Mouse (Mus musculus) forebrain, postnatal 0 days (tissue): ENCODE measurements around the gene Ddx25. TPM values are rescaled to one million over a fixed set of nuclear protein-coding genes. Genes with fewer than 3 reads are reported as not detected.
A peak's percentile ranks its signal among the peaks of the same experiment; 100 is the strongest.

Source experiments
- ATAC-seq: fragments of 200-750 bp; cut with Nextera tagmentation; 2 replicates; pipeline ENCODE4 v1.8.0; 2017; ENCODE audit warnings: mild to moderate bottlenecking, moderate library complexity
- DNase-seq: peaks from one replicate; pipeline ENCODE4 v3.0.0-alpha.2; 2015
- H3K27ac ChIP-seq: fragments of 300-500 bp; sonication (generic); 2 replicates; pipeline ENCODE4 v1.5.1; 2014; ENCODE audit warnings: low read depth, mild to moderate bottlenecking, antibody characterized with exemption, low read length, moderate library complexity, mixed read lengths
- H3K27me3 ChIP-seq: fragments of 300-500 bp; sonication (generic); 2 replicates; pipeline ENCODE4 v1.6.1; 2014; ENCODE audit warnings: mild to moderate bottlenecking, low read length, mixed read lengths; ENCODE audit not compliant: insufficient read depth
- H3K36me3 ChIP-seq: fragments of 300-500 bp; sonication (generic); 2 replicates; pipeline ENCODE4 v1.6.1; 2014; ENCODE audit warnings: mild to moderate bottlenecking, moderate library complexity; ENCODE audit not compliant: insufficient read depth
- H3K4me1 ChIP-seq: fragments of 300-500 bp; sonication (generic); 2 replicates; pipeline ENCODE4 v1.6.1; 2014; ENCODE audit warnings: antibody characterized with exemption; ENCODE audit not compliant: insufficient read depth
- H3K4me2 ChIP-seq: fragments of 300-500 bp; sonication (generic); 2 replicates; pipeline ENCODE4 v1.6.1; 2014; ENCODE audit warnings: low read depth, mild to moderate bottlenecking, moderate library complexity
- H3K4me3 ChIP-seq: fragments of 300-500 bp; sonication (generic); 2 replicates; pipeline ENCODE4 v1.5.1; 2014; ENCODE audit warnings: low read depth, low read length, mixed read lengths
- H3K9ac ChIP-seq: fragments of 300-500 bp; sonication (generic); 2 replicates; pipeline ENCODE4 v1.6.1; 2014; ENCODE audit warnings: mild to moderate bottlenecking
- H3K9me3 ChIP-seq: fragments of 300-500 bp; sonication (generic); 2 replicates; pipeline ENCODE4 v1.6.1; 2016; ENCODE audit warnings: low read length
- CTCF ChIP-seq: sonication (generic); IDR thresholded peaks from 2 replicates; pipeline ENCODE4 v1.5.1; 2016; ENCODE audit warnings: antibody characterized with exemption, control low read depth, low read depth
- WGBS: fragments of 180-500 bp; shearing (Covaris S2); extraction: QIAGEN DNeasy Blood & Tissue Kit; methylation state at CpG from one replicate; pipeline ENCODE4 v1.1.7; 2014; 5-methylcytosine and 5-hydroxymethylcytosine counted together
- polyA plus RNA-seq: library from polyadenylated mRNA; unstranded; fragments of >200 nt; fragmentation: Nextera tagmentation; extraction: Ambion mirVana; gene quantifications from 2 replicates; pipeline ENCODE4 v1.2.1, GENCODE M21; 2015
- total RNA-seq: library from RNA; depleted of rRNA; stranded (reverse); fragments of >200 nt; gene quantifications from 2 replicates; pipeline ENCODE4 v1.2.3, GENCODE M21; 2014

The Ddx25 gene
- total and polyA plus RNA-seq, 2 experiments from 2014 or later, result 22.2 to 25.6 TPM

DNA sequence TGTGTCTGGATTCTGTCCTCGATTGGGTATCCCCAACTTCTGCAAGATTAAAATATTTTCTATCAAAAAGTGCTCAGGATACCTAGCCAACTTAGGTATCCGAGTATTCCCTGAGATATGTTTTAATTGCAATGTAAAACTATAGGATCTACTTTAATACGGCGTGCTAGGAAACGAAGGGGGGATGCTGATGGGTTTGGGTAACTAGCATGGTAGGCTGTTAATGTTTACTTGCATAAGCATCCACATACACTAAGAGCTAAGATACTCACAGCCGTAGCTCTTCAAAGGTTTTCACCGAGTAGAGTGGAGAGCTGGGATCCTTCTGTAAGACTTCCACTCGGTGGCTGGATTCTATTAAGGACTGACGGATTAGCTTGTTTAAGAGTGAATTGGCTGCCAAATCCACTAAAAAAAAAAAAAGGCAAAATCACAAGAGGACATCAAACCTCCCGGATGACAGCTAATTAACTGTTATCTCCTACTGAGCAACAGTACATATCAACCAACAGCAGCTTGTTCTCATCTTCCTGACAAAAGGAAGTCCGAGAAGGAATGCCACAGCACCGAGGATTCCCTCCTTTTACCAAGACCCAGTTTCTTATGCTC is 1.7 kb downstream of the Ddx25 start:
- no peak overlapping the region for H3K4me2 ChIP-seq
- peaks cover 18% of the 10 kb centered on the region for H3K36me3 ChIP-seq
- no peak overlapping the region for H3K9ac ChIP-seq
- 68% methylated on average over 12 of the region's 12 CpGs for WGBS
- H3K27me3 ChIP-seq, result no peaks in the 10 kb centered on the region
- peaks cover 8% of the 10 kb centered on the region; the same call in 1 of the 2 replicates for H3K4me1 ChIP-seq
- no peaks in the 10 kb centered on the region for H3K9me3 ChIP-seq
- H3K4me3 ChIP-seq, result no peak overlapping the region
- no peak for DNase-seq
- H3K27ac ChIP-seq, result no peak overlapping the region
- no peak for ATAC-seq
- TF ChIP-seq CTCF, result no peak

DNA sequence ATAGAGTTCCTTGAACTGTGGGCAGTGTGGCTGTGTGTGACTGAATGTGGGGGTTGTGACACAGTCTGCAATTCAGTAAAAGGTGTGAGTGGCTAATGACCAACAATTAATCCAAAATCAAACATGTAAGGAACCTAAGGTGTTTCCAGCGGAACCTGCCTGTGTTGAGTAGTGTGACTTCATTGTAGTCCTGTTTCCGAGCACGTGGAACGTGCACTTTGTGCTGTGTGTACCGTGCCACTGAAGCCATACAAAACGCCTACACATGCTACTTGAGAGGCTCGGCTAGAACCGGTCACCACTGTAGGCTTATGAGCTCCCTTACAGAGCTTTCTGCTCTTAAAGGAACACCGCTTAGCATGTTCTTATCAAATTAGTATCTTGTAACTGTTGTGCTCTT is 9.9 kb downstream of the Ddx25 start:
- no peak for DNase-seq
- no peak for ATAC-seq
- no peaks in the 10 kb centered on the region for H3K27me3 ChIP-seq
- peaks cover 34% of the 10 kb centered on the region for H3K36me3 ChIP-seq
- H3K9me3 ChIP-seq, result no peaks in the 10 kb centered on the region
- H3K4me1 ChIP-seq, result no peaks in the 10 kb centered on the region
- H3K27ac ChIP-seq, result no peak overlapping the region
- TF ChIP-seq CTCF, result no peak
- H3K4me2 ChIP-seq, result no peak overlapping the region
- H3K4me3 ChIP-seq, result no peak overlapping the region
- H3K9ac ChIP-seq, result no peak overlapping the region
- WGBS, result 84% methylated on average over 9 of the region's 9 CpGs

DNA sequence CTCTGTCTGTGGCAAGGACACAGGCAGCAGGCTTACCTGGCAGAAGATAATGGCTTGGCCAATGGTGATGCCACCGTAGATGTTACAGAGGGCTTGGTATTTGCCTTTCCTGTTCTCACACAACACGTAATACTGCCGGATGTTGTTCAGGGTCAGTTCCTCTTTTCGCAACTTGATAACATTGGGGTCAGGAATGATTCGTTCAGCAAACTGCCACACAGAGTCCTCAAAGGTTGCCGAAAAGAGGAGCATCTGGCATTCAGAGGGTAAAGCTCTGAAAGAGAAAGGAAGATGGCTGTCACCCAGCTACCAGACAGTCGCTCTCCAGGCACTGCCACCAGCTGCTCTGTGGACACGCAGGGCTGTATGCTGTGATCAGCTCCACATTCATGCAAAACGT is 11.6 kb downstream of the Ddx25 start:
- DNase-seq (no peak), ATAC-seq (no peak)
- no peak overlapping the region for H3K9ac ChIP-seq
- H3K4me1 ChIP-seq, result no peaks in the 10 kb centered on the region
- H3K36me3 ChIP-seq, result peaks cover 27% of the 10 kb centered on the region
- 83% methylated on average over 9 of the region's 9 CpGs for WGBS
- TF ChIP-seq CTCF, result no peak
- H3K4me2 ChIP-seq, result no peak overlapping the region
- no peak overlapping the region for H3K27ac ChIP-seq
- no peaks in the 10 kb centered on the region for H3K27me3 ChIP-seq
- no peak overlapping the region for H3K4me3 ChIP-seq
- no peaks in the 10 kb centered on the region for H3K9me3 ChIP-seq

DNA sequence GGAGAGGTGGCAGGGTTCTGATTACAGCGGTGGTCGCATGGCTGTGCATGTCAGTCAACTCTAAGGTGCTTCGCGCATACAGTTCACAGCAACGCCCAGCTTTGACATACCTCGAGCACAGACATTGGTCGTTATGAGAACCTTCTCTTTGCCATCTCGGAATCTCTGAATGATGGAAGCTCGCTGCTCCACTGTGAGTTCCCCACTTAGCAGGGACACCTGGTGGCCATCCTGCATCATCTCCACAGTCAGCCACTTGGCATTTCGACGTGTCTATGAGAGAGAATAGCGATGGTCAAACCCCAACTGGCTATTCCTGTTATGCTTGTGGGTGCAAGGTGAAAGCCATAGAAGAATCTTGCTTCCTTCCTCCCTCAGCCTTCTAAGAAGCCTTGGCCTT is 12.6 kb downstream of the Ddx25 start:
- no peak for DNase-seq
- peaks cover 24% of the 10 kb centered on the region for H3K36me3 ChIP-seq

DNA sequence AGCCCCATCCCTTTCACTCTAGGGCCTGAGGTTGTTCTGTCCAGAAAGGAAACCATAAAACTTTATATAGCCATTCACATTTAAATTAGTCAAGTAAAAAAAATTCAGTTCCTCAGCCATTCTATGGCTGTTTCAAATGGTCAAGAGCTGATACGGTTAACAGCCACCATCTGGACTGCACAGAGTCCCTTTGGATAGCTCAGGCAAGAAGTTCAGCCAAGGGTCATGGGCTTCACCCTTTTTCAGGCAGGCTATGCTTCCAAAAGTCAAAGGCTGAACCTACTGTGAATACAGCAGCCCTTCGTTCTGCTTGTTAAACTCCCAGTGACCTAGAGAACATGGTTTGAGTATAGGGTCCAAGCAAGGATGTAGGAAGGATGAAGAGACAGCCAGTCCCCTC is 13.7 kb downstream of the Ddx25 start:
- Histone ChIP-seq H3K9me3 (no peaks in the 10 kb centered on the region), H3K4me1 (no peaks in the 10 kb centered on the region), H3K27me3 (no peaks in the 10 kb centered on the region), H3K4me3 (no peak overlapping the region), H3K4me2 (no peak overlapping the region), H3K27ac (no peak overlapping the region), H3K36me3 (peaks cover 23% of the 10 kb centered on the region), H3K9ac (no peak overlapping the region)
- TF ChIP-seq CTCF, result no peak
- DNase-seq (no peak), ATAC-seq (no peak)
- 78% methylated on average over 2 of the region's 2 CpGs for WGBS

More for the DNA sequence above, 12.6 kb downstream of the Ddx25 start:
- 74% methylated on average over 12 of the region's 12 CpGs for WGBS
- Histone ChIP-seq H3K9me3 (no peaks in the 10 kb centered on the region), H3K4me3 (no peak overlapping the region), H3K27me3 (no peaks in the 10 kb centered on the region), H3K27ac (no peak overlapping the region), H3K4me2 (no peak overlapping the region), H3K4me1 (no peaks in the 10 kb centered on the region), H3K9ac (no peak overlapping the region)
- peak; percentile 56 for TF ChIP-seq CTCF
- ATAC-seq, result 0 out of 2 replicates have a peak, but pooled peaks have one; percentile 30

DNA sequence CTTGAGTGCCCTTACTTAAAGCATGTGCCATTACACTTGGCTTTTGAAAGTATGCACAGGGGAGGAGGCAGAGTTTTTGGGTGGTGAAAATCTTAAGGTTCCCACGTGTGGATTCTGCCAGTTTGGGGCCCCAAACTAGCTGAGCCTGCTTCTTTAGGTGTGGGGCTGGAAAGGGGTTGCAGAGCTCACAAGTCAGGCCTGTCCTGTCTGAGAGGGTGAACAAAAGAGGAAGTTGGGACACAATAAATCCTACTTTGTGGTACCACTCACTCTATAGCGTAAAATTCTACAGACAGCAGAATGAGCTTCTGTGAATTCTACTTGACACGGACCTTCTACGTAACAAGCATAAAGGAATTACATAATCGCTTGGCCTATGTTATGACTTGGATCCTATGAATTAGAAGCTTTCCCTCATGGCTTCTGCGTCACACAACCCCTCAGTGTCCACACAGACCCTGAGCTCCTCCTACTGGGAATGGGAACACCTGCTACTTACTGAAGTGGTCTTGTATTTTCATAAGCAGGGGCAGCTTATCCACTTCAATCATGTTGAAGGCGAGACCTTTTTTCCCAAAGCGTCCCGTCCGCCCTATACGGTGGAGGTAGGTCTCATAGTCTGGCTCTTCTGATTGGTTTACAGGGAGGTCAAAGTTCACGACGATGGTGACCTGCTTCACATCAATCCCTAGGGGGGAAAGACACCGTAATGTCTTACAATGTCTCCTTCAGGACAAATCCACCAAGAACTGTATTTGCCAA is 15.0 kb downstream of the Ddx25 start:
- Histone ChIP-seq H3K4me3 (no peak overlapping the region), H3K9me3 (no peaks in the 10 kb centered on the region), H3K4me1 (no peaks in the 10 kb centered on the region), H3K27ac (no peak overlapping the region), H3K27me3 (no peaks in the 10 kb centered on the region), H3K4me2 (no peak overlapping the region), H3K36me3 (peaks cover 23% of the 10 kb centered on the region), H3K9ac (no peak overlapping the region)
- no peak for TF ChIP-seq CTCF
- DNase-seq, result no peak
- no peak for ATAC-seq
- WGBS, result 87% methylated on average over 14 of the region's 14 CpGs

DNA sequence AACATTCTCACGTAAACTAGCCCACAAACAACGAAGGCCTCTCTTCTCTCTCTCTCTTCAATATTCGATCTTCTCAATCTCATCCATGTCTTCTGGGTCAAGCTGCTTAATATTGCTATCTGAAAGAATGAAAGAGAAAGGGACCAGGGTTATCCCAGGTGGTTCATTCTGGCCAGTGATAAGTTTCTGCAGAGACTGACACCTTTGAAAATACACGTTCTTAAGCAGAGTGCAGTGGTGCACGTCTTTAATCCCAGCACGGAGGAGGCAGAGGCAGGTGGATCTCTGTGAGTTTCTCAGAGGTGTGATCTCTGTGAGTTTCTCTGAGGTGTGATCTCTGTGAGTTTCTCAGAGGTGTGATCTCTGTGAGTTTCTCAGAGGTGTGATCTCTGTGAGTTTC is 16.4 kb downstream of the Ddx25 start:
- 73% methylated on average over 6 of the region's 6 CpGs for WGBS
- DNase-seq (no peak), ATAC-seq (no peak)
- TF ChIP-seq CTCF, result no peak
- Histone ChIP-seq H3K9ac (no peak overlapping the region), H3K4me3 (no peak overlapping the region), H3K4me1 (no peaks in the 10 kb centered on the region), H3K27me3 (no peaks in the 10 kb centered on the region), H3K9me3 (no peaks in the 10 kb centered on the region), H3K36me3 (peaks cover 23% of the 10 kb centered on the region), H3K4me2 (no peak overlapping the region), H3K27ac (no peak overlapping the region)
